Mouse (Mus musculus) hindbrain, postnatal 0 days (tissue): ENCODE measurements around the gene Tbca. TPM values are rescaled to one million over a fixed set of nuclear protein-coding genes. Genes with fewer than 3 reads are reported as not detected.

Source experiments
- ATAC-seq: fragments of 200-750 bp; cut with Nextera tagmentation; 2 replicates; pipeline ENCODE4 v1.8.0; 2017; ENCODE audit warnings: mild to moderate bottlenecking, moderate TSS enrichment, moderate library complexity
- DNase-seq: peaks from one replicate; pipeline ENCODE4 v3.0.0-alpha.2; 2015; ENCODE audit warnings: low spot score
- H3K27ac ChIP-seq: fragments of 300-500 bp; sonication (generic); 2 replicates; pipeline ENCODE4 v1.5.1; 2014; ENCODE audit warnings: mild to moderate bottlenecking
- H3K27me3 ChIP-seq: fragments of 300-500 bp; sonication (generic); 2 replicates; pipeline ENCODE4 v1.6.1; 2014; ENCODE audit warnings: low read length, mixed read lengths; ENCODE audit not compliant: insufficient read depth
- H3K36me3 ChIP-seq: fragments of 300-500 bp; sonication (generic); 2 replicates; pipeline ENCODE4 v1.6.1; 2014; ENCODE audit warnings: low read length, mixed read lengths; ENCODE audit not compliant: insufficient read depth
- H3K4me1 ChIP-seq: fragments of 300-500 bp; sonication (generic); 2 replicates; pipeline ENCODE4 v1.6.1; 2014; ENCODE audit warnings: antibody characterized with exemption, low read length, mixed read lengths; ENCODE audit not compliant: insufficient read depth
- H3K4me2 ChIP-seq: fragments of 300-500 bp; sonication (generic); 2 replicates; pipeline ENCODE4 v1.6.1; 2014; ENCODE audit warnings: low read depth, mild to moderate bottlenecking, low read length, moderate library complexity, mixed read lengths
- H3K4me3 ChIP-seq: fragments of 300-500 bp; sonication (generic); 2 replicates; pipeline ENCODE4 v1.5.1; 2014; ENCODE audit warnings: low read length
- H3K9ac ChIP-seq: fragments of 300-500 bp; sonication (generic); replicated peaks from 2 replicates; pipeline ENCODE4 v1.6.1; 2014; ENCODE audit warnings: mild to moderate bottlenecking, low read length, moderate library complexity, mixed read lengths
- H3K9me3 ChIP-seq: fragments of 300-500 bp; sonication (generic); 2 replicates; pipeline ENCODE4 v1.6.1; 2016; ENCODE audit warnings: low read length, mixed read lengths
- CTCF ChIP-seq: IDR thresholded peaks from 2 replicates; pipeline ENCODE4 v1.5.1; 2016; ENCODE audit warnings: antibody characterized with exemption, control low read depth, low read depth
- WGBS: fragments of 180-500 bp; shearing (Covaris S2); extraction: QIAGEN DNeasy Blood & Tissue Kit; methylation state at CpG from one replicate; pipeline ENCODE4 v1.1.7; 2014; 5-methylcytosine and 5-hydroxymethylcytosine counted together
- polyA plus RNA-seq: library from polyadenylated mRNA; unstranded; fragments of >200 nt; fragmentation: Nextera tagmentation; extraction: Ambion mirVana; gene quantifications from 2 replicates; pipeline ENCODE4 v1.2.1, GENCODE M21; 2015
- total RNA-seq: library from RNA; depleted of rRNA; stranded (reverse); fragments of >200 nt; gene quantifications from 2 replicates; pipeline ENCODE4 v1.2.3, GENCODE M21; 2014

The Tbca gene
- total and polyA plus RNA-seq, 2 experiments from 2014 or later, result 127 to 349 TPM

- Histone ChIP-seq H3K27me3 (peaks cover 70% of the 10 kb centered on the region), H3K36me3 (no peaks in the 10 kb centered on the region), H3K9me3 (no peaks in the 10 kb centered on the region), H3K4me3 (no peak overlapping the region), H3K4me2 (no peak overlapping the region), H3K4me1 (no peaks in the 10 kb centered on the region), H3K27ac (no peak overlapping the region), H3K9ac (no peak overlapping the region)
- 59% methylated on average over 4 of the region's 4 CpGs for WGBS
- ATAC-seq (no peak), DNase-seq (no peak)
- no peak for TF ChIP-seq CTCF
Measured at GRCm38 (mm10) chr13:94867772-94868171, 79.1 kb downstream of the Tbca start.

DNA sequence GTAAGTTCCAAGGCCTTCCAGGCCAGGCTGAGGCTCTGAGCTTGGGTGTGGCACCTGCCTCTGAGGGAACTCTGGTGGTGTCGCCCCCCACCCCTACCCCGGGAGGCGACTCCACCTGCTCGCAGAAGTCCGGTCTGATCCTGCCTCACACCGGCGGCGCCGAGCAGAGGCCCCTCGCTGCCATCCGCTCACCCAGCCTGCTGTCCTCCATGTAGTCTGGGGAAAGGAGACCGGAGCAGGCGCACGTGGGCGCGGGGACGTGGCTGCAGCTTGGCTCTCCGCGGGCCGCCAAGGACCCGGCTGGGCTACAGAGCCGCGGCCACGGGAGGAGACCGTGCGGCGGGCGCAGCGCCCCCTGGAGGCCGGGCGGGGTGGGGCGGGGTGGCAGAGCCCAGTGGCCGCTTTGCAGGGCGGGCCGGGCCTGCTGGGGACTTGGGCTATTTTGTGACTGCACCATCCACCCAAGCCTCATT, 79.8 kb downstream of the Tbca start:
- Histone ChIP-seq H3K9me3 (no peaks in the 10 kb centered on the region), H3K27ac (no peak overlapping the region), H3K36me3 (no peaks in the 10 kb centered on the region), H3K4me3 (peak overlapping the region; percentile 21), H3K4me1 (no peaks in the 10 kb centered on the region), H3K27me3 (peaks cover 71% of the 10 kb centered on the region), H3K9ac (no peak overlapping the region), H3K4me2 (peak overlapping the region; percentile 53)
- peak; percentile 69 for DNase-seq
- peak; percentile 85 for ATAC-seq
- TF ChIP-seq CTCF, result peak; percentile 18; the same call in 1 of the 2 replicates
- 2% methylated on average over 29 of the region's 35 CpGs for WGBS

DNA sequence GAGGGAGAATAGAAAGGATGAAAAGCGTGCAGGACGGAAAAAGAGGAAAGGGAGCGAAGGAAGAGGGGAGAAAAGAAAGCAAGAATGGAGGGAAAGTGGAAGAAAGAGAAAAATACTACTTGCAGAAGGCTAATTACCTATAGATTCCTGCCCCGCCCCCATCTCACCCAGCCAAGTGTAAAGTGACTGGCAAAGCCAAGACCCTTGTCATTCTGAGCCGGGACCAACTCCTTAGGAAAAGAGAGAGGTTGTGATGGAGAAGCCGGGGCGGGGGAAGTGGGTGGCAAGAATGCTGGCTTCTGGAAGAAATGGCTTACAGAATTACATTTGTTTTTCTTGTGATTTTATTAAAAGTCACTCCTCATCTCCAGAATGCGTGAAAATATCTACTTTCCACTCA, 80.8 kb downstream of the Tbca start:
- no peaks in the 10 kb centered on the region for H3K36me3 ChIP-seq
- H3K4me1 ChIP-seq, result no peaks in the 10 kb centered on the region
- no peak overlapping the region for H3K9ac ChIP-seq
- TF ChIP-seq CTCF, result no peak
- no peak overlapping the region for H3K27ac ChIP-seq
- peaks cover 73% of the 10 kb centered on the region for H3K27me3 ChIP-seq
- H3K4me2 ChIP-seq, result peak overlapping the region; percentile 53; the same call in 1 of the 2 replicates
- whole genome bisulfite sequencing, result 3% methylated on average over 8 of the region's 8 CpGs
- ATAC-seq (no peak), DNase-seq (no peak)
- no peak overlapping the region for H3K4me3 ChIP-seq
- H3K9me3 ChIP-seq, result no peaks in the 10 kb centered on the region

DNA sequence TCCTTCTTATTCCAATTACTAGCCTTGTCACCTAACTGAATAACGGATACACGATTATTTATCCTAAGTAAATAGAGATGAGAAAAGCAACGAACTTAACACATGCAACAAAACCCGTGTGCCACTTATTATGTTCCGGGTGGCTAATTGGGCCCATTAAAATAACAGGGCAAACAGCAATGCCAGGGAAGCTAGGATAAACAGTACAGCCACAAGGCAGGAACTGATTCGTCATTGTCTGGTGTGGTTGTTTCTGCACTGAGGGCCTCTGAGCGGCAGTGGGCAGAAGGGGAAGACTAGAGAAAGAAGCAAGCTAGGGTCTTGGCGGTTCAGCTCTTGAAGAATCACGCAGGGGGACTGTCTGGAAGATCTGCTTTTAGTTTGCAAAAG, 81.4 kb downstream of the Tbca start:
- Histone ChIP-seq H3K9me3 (no peaks in the 10 kb centered on the region), H3K4me1 (no peaks in the 10 kb centered on the region), H3K36me3 (no peaks in the 10 kb centered on the region), H3K27ac (no peak overlapping the region), H3K27me3 (peaks cover 78% of the 10 kb centered on the region), H3K4me2 (no peak overlapping the region), H3K9ac (no peak overlapping the region), H3K4me3 (no peak overlapping the region)
- DNase-seq, result no peak
- no peak for ATAC-seq
- WGBS, result 5% methylated on average over 9 of the region's 9 CpGs
- TF ChIP-seq CTCF, result no peak

GRCm38 (mm10) chr13:94870461-94871186, 81.9 kb downstream of the Tbca start:
- no peak for TF ChIP-seq CTCF
- no peak overlapping the region for H3K4me2 ChIP-seq

DNA sequence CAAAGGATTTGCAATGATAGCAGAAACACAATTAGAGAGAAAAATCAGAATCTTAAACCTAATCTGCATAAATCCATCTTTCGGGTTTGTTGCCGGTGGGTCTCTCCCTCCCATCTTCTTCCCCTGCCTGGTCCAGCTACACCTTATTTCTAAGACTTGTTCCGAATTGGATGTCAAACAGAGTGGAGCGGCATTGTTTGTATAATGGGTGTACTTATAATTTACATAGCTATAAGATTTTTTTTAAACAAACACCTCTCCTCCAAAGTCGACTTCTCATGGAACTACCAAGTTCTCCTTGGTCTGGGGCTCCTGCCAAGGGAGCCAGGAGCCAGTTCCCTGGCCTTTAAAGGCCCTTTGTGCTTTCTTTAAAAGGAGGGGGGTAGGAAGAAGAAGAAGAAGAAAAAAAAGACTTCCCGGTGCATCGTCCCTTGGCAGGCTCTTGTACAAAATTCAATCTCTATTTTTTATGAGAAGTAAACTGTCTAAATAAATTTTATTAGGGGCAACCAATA, 83.2 kb downstream of the Tbca start:
- H3K4me2 ChIP-seq, result no peak overlapping the region
- no peak for DNase-seq
- no peak for TF ChIP-seq CTCF
- H3K9ac ChIP-seq, result no peak overlapping the region
- no peaks in the 10 kb centered on the region for H3K36me3 ChIP-seq
- peaks cover 79% of the 10 kb centered on the region for H3K27me3 ChIP-seq
- no peaks in the 10 kb centered on the region for H3K9me3 ChIP-seq
- 3% methylated on average over 7 of the region's 7 CpGs for WGBS
- no peaks in the 10 kb centered on the region for H3K4me1 ChIP-seq
- H3K4me3 ChIP-seq, result no peak overlapping the region
- H3K27ac ChIP-seq, result no peak overlapping the region
- ATAC-seq, result no peak

More at GRCm38 (mm10) chr13:94870461-94871186, 81.9 kb downstream of the Tbca start:
- Histone ChIP-seq H3K36me3 (no peaks in the 10 kb centered on the region), H3K4me1 (no peaks in the 10 kb centered on the region), H3K27ac (no peak overlapping the region), H3K9me3 (no peaks in the 10 kb centered on the region), H3K9ac (no peak overlapping the region), H3K4me3 (no peak overlapping the region), H3K27me3 (peaks cover 80% of the 10 kb centered on the region)
- DNase-seq (no peak), ATAC-seq (no peak)
- WGBS, result 1% methylated on average over 21 of the region's 21 CpGs

- Histone ChIP-seq H3K4me2 (no peak overlapping the region), H3K9me3 (no peaks in the 10 kb centered on the region), H3K4me3 (no peak overlapping the region), H3K27me3 (peaks cover 79% of the 10 kb centered on the region), H3K4me1 (no peaks in the 10 kb centered on the region), H3K9ac (no peak overlapping the region), H3K27ac (no peak overlapping the region), H3K36me3 (no peaks in the 10 kb centered on the region)
- DNase-seq, result no peak
- WGBS, result under 1% methylated on average over 19 of the region's 19 CpGs
- no peak for ATAC-seq
- TF ChIP-seq CTCF, result no peak
Measured at GRCm38 (mm10) chr13:94872439-94872838, 83.7 kb downstream of the Tbca start.
